Mouse (Mus musculus) brain, embryonic 14.5 days (tissue): ENCODE measurements around the gene Fam187b.

Experiments used
- CTCF ChIP-seq: fragments of 200-500 bp; IDR thresholded peaks from 2 replicates; pipeline ENCODE4 v1.5.1; 2012; ENCODE audit warnings: inconsistent platforms, mild to moderate bottlenecking, moderate library complexity, borderline replicate concordance; ENCODE audit not compliant: insufficient read depth, insufficient read length; ENCODE audit errors: extremely low read depth
- POLR2A ChIP-seq: fragments of 200-500 bp; IDR thresholded peaks from 2 replicates; pipeline ENCODE4 v1.6.1; 2012; ENCODE audit warnings: mild to moderate bottlenecking, inconsistent platforms, borderline replicate concordance; ENCODE audit not compliant: poor library complexity, insufficient read depth, insufficient read length, severe bottlenecking; ENCODE audit errors: extremely low read depth

DNA sequence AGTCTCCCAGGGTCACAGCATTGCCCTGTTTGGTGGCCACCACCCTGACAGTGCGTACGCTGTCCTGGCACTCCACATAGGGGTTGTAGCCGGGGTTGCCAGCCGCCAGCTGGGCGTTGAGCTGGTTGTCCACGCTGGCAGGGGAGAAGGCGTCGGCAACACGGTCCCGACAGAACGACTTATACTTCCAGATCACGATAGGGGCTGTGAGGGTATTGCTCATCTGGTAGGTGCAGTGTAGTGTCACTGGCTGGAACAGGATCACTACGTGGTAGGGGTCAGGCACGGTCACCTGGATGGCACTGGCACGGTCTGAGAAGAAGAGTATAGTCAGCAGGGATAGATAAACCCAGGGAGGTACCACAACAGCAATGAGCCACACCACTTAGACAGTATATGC, 1.7 kb upstream of the Fam187b start:
- TF ChIP-seq CTCF (no peak), POLR2A (no peak)
